Mouse (Mus musculus): ENCODE results near the gene 2410002F23Rik. TPM values are rescaled to one million over a fixed set of nuclear protein-coding genes. Genes with fewer than 3 reads are reported as not detected.
"Not testable (repeated sequence)": the region's sequence is repeated elsewhere in the genome, so short reads cannot be mapped to it uniquely, and the experiment has no call there.

2410002F23Rik gene
- 123 and 143 TPM in 2 replicates for polyA plus RNA-seq (2014; fragmentation: Nextera tagmentation; extraction: Ambion mirVana)

- peak; percentile 81 for ATAC-seq (ENCODE audit: insufficient number of reproducible peaks, insufficient read depth, low FRiP score, low read depth)
- Histone ChIP-seq H3K27ac (ENCODE audit: low read length) (peak within 1 kb of the TSS; percentile 93), H3K36me3 (ENCODE audit: control insufficient read depth, insufficient read depth, low read length) (peaks cover 30% of the 10 kb centered on the region), H3K4me2 (replicated peaks; ENCODE audit: low read depth, low read length) (peak within 1 kb of the TSS; percentile 84), H3K27me3 (ENCODE audit: control insufficient read depth, insufficient read depth, low read length) (no peaks in the 10 kb centered on the region), H3K9ac (replicated peaks; ENCODE audit: low read depth, low read length) (peak within 1 kb of the TSS; percentile 87), H3K4me1 (ENCODE audit: control insufficient read depth, insufficient read depth, low read length) (peaks cover 16% of the 10 kb centered on the region; the same call in 1 of the 2 replicates), H3K9me3 (ENCODE audit: control insufficient read depth, low read depth, low read length) (no peaks in the 10 kb centered on the region), H3K4me3 (ENCODE audit: low read depth, low read length) (peak within 1 kb of the TSS; percentile 77)
- under 1% methylated on average over 62 of the region's 62 CpGs for WGBS
Measured at GRCm38 (mm10) chr7:44246055-44246983, at the start of gene 2410002F23Rik, which contains the start of gene 1700028J19Rik. TSS of gene 2410002F23Rik (plus strand) at chr7:44246722. TSS of gene 1700028J19Rik (minus strand) at chr7:44246695.

GRCm38 (mm10) chr7:44197891-44198290 lies 48.6 kb upstream of the 2410002F23Rik start, which contains the start of gene Klk1b3:
TSS of gene Klk1b3 (plus strand) at chr7:44198191.
- Histone ChIP-seq H3K27me3 (ENCODE audit: control insufficient read depth, insufficient read depth, low read length) (no peaks in the 10 kb centered on the region), H3K4me3 (ENCODE audit: low read depth, low read length) (no peak within 1 kb of the TSS), H3K36me3 (ENCODE audit: control insufficient read depth, insufficient read depth, low read length) (no peaks in the 10 kb centered on the region), H3K9me3 (ENCODE audit: control insufficient read depth, low read depth, low read length) (no peaks in the 10 kb centered on the region), H3K27ac (ENCODE audit: low read length) (no peak within 1 kb of the TSS), H3K4me2 (replicated peaks; ENCODE audit: low read depth, low read length) (no peak within 1 kb of the TSS), H3K4me1 (ENCODE audit: control insufficient read depth, insufficient read depth, low read length) (no peaks in the 10 kb centered on the region), H3K9ac (replicated peaks; ENCODE audit: low read depth, low read length) (no peak within 1 kb of the TSS)
- 72% methylated on average over 3 of the region's 3 CpGs for WGBS
- no peak for ATAC-seq (ENCODE audit: insufficient number of reproducible peaks, insufficient read depth, low FRiP score, low read depth)

- H3K4me3 ChIP-seq (ENCODE audit: low read depth, low read length); H3K9me3 ChIP-seq (ENCODE audit: control insufficient read depth, low read depth, low read length); H3K4me2 ChIP-seq (replicated peaks; ENCODE audit: low read depth, low read length); H3K9ac ChIP-seq (replicated peaks; ENCODE audit: low read depth, low read length); H3K4me1 ChIP-seq (ENCODE audit: control insufficient read depth, insufficient read depth, low read length); H3K27me3 ChIP-seq (ENCODE audit: control insufficient read depth, insufficient read depth, low read length); ATAC-seq (ENCODE audit: insufficient number of reproducible peaks, insufficient read depth, low FRiP score, low read depth); H3K27ac ChIP-seq (ENCODE audit: low read length); H3K36me3 ChIP-seq (ENCODE audit: control insufficient read depth, insufficient read depth, low read length): not testable (repeated sequence)
- WGBS: 32% methylated on average over 3 of the region's 3 CpGs
Measured at GRCm38 (mm10) chr7:44207135-44207534, 39.4 kb upstream of the 2410002F23Rik start, which contains the start of gene Klk1b4. TSS of gene Klk1b4 (plus strand) at chr7:44207435.

DNA sequence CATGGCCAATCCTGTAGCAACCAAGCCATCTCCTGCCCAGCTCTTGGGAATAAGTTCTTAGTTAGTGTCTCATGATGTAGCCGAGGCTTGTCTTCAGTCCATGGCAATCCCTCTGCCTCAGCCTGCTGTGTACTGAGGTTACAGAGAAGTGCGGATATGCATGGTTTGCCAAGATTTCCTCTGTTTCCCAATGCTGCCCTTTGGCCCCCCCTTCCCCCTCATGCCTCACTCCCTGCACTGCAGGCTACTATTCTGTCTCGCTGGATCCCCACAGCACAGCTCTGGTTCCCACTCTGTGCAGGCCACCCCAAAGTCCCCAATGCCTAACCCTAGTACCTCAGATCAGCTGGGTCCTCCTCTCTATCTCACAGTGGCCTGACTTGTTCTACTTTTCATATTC lies 38.2 kb upstream of the 2410002F23Rik start:
- no peak overlapping the region for H3K4me2 ChIP-seq (replicated peaks; ENCODE audit: low read depth, low read length)
- H3K9ac ChIP-seq (replicated peaks; ENCODE audit: low read depth, low read length): no peak overlapping the region
- 69% methylated on average over 3 of the region's 3 CpGs for WGBS
- H3K27me3 ChIP-seq (ENCODE audit: control insufficient read depth, insufficient read depth, low read length): no peaks in the 10 kb centered on the region
- H3K4me1 ChIP-seq (ENCODE audit: control insufficient read depth, insufficient read depth, low read length): no peaks in the 10 kb centered on the region
- no peak for ATAC-seq (ENCODE audit: insufficient number of reproducible peaks, insufficient read depth, low FRiP score, low read depth)
- H3K27ac ChIP-seq (ENCODE audit: low read length): no peak overlapping the region
- no peaks in the 10 kb centered on the region for H3K36me3 ChIP-seq (ENCODE audit: control insufficient read depth, insufficient read depth, low read length)
- H3K4me3 ChIP-seq (ENCODE audit: low read depth, low read length): no peak overlapping the region
- no peaks in the 10 kb centered on the region for H3K9me3 ChIP-seq (ENCODE audit: control insufficient read depth, low read depth, low read length)

DNA sequence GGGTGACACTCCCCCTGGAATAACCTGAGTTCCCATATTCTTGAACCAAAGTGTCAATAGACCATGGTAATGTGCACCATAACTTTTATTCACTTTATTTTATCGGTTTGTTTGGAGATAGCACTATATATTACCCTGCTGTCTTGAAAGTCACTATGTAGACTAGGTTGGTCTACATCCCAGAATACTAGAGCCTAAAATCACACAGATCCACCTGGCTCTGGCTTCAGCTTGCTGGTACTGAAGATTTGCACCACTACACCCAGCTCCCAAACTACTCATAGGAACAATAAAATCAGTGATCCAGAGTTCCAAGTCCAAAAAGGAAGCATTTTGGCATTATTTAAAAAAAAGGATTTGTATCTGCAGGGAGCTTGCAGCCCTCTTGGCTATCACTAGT lies 30.9 kb upstream of the 2410002F23Rik start, which contains the start of gene Klk1b5:
Gene Klk1b5 (plus strand): TSS at position 301 of the 400 bp plus-strand sequence.
- Histone ChIP-seq H3K4me2 (replicated peaks; ENCODE audit: low read depth, low read length) (no peak within 1 kb of the TSS), H3K27ac (ENCODE audit: low read length) (no peak within 1 kb of the TSS), H3K4me1 (ENCODE audit: control insufficient read depth, insufficient read depth, low read length) (no peaks in the 10 kb centered on the region), H3K9ac (replicated peaks; ENCODE audit: low read depth, low read length) (no peak within 1 kb of the TSS), H3K4me3 (ENCODE audit: low read depth, low read length) (no peak within 1 kb of the TSS), H3K27me3 (ENCODE audit: control insufficient read depth, insufficient read depth, low read length) (no peaks in the 10 kb centered on the region), H3K9me3 (ENCODE audit: control insufficient read depth, low read depth, low read length) (no peaks in the 10 kb centered on the region), H3K36me3 (ENCODE audit: control insufficient read depth, insufficient read depth, low read length) (no peaks in the 10 kb centered on the region)
- ATAC-seq (ENCODE audit: insufficient number of reproducible peaks, insufficient read depth, low FRiP score, low read depth): no peak
- WGBS: 77% methylated on average over 1 of the region's 1 CpGs

DNA sequence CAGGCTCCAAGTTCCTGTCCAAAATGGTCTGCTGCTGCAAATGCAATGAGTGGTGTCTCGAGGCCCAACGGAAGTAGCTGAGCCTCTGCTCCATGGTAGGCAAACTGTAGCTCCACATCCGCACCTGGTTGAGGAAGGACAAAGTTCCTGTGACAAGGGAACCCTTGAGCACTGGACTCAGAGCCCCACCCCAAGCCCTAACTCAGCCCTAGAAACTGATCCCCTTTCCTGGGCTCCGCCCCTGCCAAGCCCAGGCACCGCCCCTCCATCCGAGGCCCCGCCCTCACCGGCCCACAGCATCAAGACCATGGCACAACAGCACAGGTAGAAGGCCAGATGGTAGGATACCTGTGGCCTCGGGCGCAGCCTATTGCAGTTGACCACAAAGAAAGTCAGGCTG lies 24.9 kb upstream of the 2410002F23Rik start:
- H3K9me3 ChIP-seq (ENCODE audit: control insufficient read depth, low read depth, low read length); H3K27ac ChIP-seq (ENCODE audit: low read length); H3K4me1 ChIP-seq (ENCODE audit: control insufficient read depth, insufficient read depth, low read length); H3K4me3 ChIP-seq (ENCODE audit: low read depth, low read length); H3K36me3 ChIP-seq (ENCODE audit: control insufficient read depth, insufficient read depth, low read length); H3K9ac ChIP-seq (replicated peaks; ENCODE audit: low read depth, low read length); H3K4me2 ChIP-seq (replicated peaks; ENCODE audit: low read depth, low read length); H3K27me3 ChIP-seq (ENCODE audit: control insufficient read depth, insufficient read depth, low read length): not testable (repeated sequence)
- ATAC-seq (ENCODE audit: insufficient number of reproducible peaks, insufficient read depth, low FRiP score, low read depth): 0 out of 2 replicates have a peak, but pooled peaks have one; percentile 6
- 66% methylated on average over 8 of the region's 10 CpGs for WGBS

DNA sequence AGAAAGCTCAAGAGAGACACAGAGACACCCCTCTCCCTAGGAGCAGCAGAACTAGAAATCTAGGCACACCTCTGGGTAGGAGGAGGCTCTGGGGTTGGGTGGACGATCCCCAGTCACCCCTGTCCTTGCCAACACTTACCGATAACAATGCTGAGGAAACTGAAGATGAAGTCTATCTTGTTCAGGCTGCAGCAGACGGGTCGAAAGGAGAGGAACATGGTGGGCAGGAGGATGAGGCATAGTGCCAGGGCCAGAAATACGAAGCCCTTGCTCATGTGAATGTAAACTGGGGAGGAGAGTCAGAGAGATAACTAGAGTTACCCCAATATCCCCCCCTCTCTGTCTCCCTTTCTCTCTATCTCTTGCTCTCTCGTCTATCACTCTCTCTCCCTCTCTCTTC lies 24.2 kb upstream of the 2410002F23Rik start:
- not testable (repeated sequence) for H3K9ac ChIP-seq (replicated peaks; ENCODE audit: low read depth, low read length); H3K36me3 ChIP-seq (ENCODE audit: control insufficient read depth, insufficient read depth, low read length); H3K27me3 ChIP-seq (ENCODE audit: control insufficient read depth, insufficient read depth, low read length); H3K9me3 ChIP-seq (ENCODE audit: control insufficient read depth, low read depth, low read length); ATAC-seq (ENCODE audit: insufficient number of reproducible peaks, insufficient read depth, low FRiP score, low read depth); H3K4me3 ChIP-seq (ENCODE audit: low read depth, low read length); H3K4me1 ChIP-seq (ENCODE audit: control insufficient read depth, insufficient read depth, low read length); H3K4me2 ChIP-seq (replicated peaks; ENCODE audit: low read depth, low read length); H3K27ac ChIP-seq (ENCODE audit: low read length)
- WGBS: 77% methylated on average over 6 of the region's 6 CpGs

DNA sequence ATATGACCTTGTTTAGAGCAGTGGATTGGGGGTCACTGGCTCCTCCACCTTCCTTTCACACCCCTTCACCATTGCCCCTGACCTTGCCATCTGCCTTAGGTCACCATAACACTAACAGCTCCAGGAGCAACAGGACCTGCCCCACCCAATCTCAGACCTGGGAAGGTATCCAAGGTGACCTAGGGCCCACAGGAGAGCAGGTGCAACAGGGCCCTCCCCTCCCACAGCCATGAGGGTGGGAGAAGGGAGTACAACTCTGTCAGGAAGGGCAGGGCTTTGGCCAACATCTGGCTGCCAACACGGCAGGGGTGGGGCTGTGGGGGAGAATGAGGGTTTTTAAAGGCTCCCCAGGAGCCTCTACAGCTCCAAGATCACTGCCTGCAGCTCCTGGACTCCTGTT lies 21.4 kb upstream of the 2410002F23Rik start, which contains the start of gene Klk1:
Gene Klk1 (plus strand): TSS at position 285 of the 400 bp plus-strand sequence.
- no peak within 1 kb of the TSS for H3K4me2 ChIP-seq (replicated peaks; ENCODE audit: low read depth, low read length)
- H3K4me3 ChIP-seq (ENCODE audit: low read depth, low read length): no peak within 1 kb of the TSS
- no peaks in the 10 kb centered on the region for H3K36me3 ChIP-seq (ENCODE audit: control insufficient read depth, insufficient read depth, low read length)
- H3K27me3 ChIP-seq (ENCODE audit: control insufficient read depth, insufficient read depth, low read length): no peaks in the 10 kb centered on the region
- H3K9ac ChIP-seq (replicated peaks; ENCODE audit: low read depth, low read length): no peak within 1 kb of the TSS
- H3K4me1 ChIP-seq (ENCODE audit: control insufficient read depth, insufficient read depth, low read length): no peaks in the 10 kb centered on the region
- WGBS: 14% methylated on average over 1 of the region's 1 CpGs
- no peak for ATAC-seq (ENCODE audit: insufficient number of reproducible peaks, insufficient read depth, low FRiP score, low read depth)
- no peaks in the 10 kb centered on the region for H3K9me3 ChIP-seq (ENCODE audit: control insufficient read depth, low read depth, low read length)
- no peak within 1 kb of the TSS for H3K27ac ChIP-seq (ENCODE audit: low read length)
